In the genomic region with DNA sequence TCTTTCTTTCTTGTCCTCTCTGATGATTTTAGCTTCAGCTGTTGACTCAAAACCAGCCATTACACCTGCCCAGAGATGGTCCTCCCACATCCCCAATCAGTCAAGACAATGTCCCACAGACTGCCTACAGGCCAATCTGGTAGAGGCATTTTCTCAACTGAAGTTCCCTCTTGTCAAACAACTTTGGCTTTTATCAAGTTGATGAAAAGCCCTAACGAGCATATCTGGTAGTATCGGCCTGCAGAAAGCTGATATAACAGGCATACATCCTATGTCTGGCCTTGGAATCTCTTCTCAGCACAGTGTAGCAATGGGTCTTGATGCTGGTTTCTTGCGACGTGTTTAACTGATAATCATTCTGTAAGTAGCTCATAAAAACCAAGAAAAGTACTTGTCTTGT, we compare ENCODE assay signal across 12 mouse cellular contexts. TPM values are rescaled to one million over a fixed set of nuclear protein-coding genes. Genes with fewer than 3 reads are reported as not detected.
"Had no signal": no experiment of that assay in that cellular context is flagged by ENCODE, and none has a peak within 500 bp of the region (broad histone marks: within the 10 kb centered on the region; RNA-seq: fewer than 3 reads in every experiment).

No protein-coding gene starts in this region.

- ATAC-seq: inflammation-experienced regulatory T-cells, adult 6 months; intestine, postnatal 0 days; midbrain, embryonic 13.5 days had no signal

- H3K27me3 ChIP-seq: limb, embryonic 12.5 days; lung, embryonic 15.5 days; midbrain, embryonic 13.5 days; neural tube, embryonic 15.5 days had no signal

- H3K4me2 ChIP-seq: limb, embryonic 12.5 days; lung, embryonic 15.5 days; midbrain, embryonic 13.5 days; neural tube, embryonic 15.5 days had no signal

- DNase-seq: kidney, adult 8-10 months; kidney, postnatal 25 days; layer of hippocampus, postnatal 36 days; lung, postnatal 14 days; thymus, postnatal 4 days had no signal

- H3K27ac ChIP-seq: lung, embryonic 15.5 days; midbrain, embryonic 13.5 days; neural tube, embryonic 15.5 days had no signal

- H3K4me3 ChIP-seq: limb, embryonic 12.5 days; lung, embryonic 15.5 days; midbrain, embryonic 13.5 days; myocyte; neural tube, embryonic 15.5 days had no signal

- H3K9ac ChIP-seq: limb, embryonic 12.5 days; lung, embryonic 15.5 days; midbrain, embryonic 13.5 days; neural tube, embryonic 15.5 days had no signal

- H3K36me3 ChIP-seq: limb, embryonic 12.5 days; lung, embryonic 15.5 days; midbrain, embryonic 13.5 days; neural tube, embryonic 15.5 days had no signal

- H3K9me3 ChIP-seq: limb, embryonic 12.5 days; lung, embryonic 15.5 days; midbrain, embryonic 13.5 days; neural tube, embryonic 15.5 days had no signal

RNA-seq across cellular contexts. Expression of gene Cmbl, which starts 8.1 kb away (rescaled TPM):
- polyA plus RNA-seq: inflammation-experienced regulatory T-cells, adult 6 months had no signal
